Mouse (Mus musculus) myocyte (in vitro differentiated cells): ENCODE measurements around the gene Uchl5. TPM values are rescaled to one million over a fixed set of nuclear protein-coding genes. Genes with fewer than 3 reads are reported as not detected.

Experiments used
- H3K27me3 ChIP-seq: one replicate; pipeline ENCODE4 v1.6.1; 2011; ENCODE audit not compliant: control insufficient read depth, insufficient read depth, insufficient read length
- H3K36me3 ChIP-seq: one replicate; pipeline ENCODE4 v1.6.1; 2011; ENCODE audit not compliant: control insufficient read depth, insufficient read depth
- H3K4me2 ChIP-seq: one replicate; pipeline ENCODE4 v1.6.1; 2011; ENCODE audit warnings: low read depth, control low read depth
- H3K4me3 ChIP-seq: one replicate; pipeline ENCODE4 v1.5.1; 2011; ENCODE audit warnings: mild to moderate bottlenecking, control low read depth, moderate library complexity
- H3K79me2 ChIP-seq: one replicate; pipeline ENCODE4 v1.6.1; 2011; ENCODE audit not compliant: control insufficient read depth, insufficient read depth
- H3ac ChIP-seq: one replicate; pipeline ENCODE4 v1.6.1; 2011; ENCODE audit not compliant: control insufficient read depth, insufficient read length
- CEBPB ChIP-seq: IDR thresholded peaks from 2 replicates; pipeline ENCODE4 v1.6.1; 2011; ENCODE audit warnings: mild to moderate bottlenecking, moderate library complexity; ENCODE audit not compliant: poor library complexity, insufficient read depth, severe bottlenecking
- E2F4 ChIP-seq: IDR thresholded peaks from one replicate; pipeline ENCODE4 v1.6.1; 2011; ENCODE audit warnings: mild to moderate bottlenecking, control low read depth, moderate library complexity; ENCODE audit not compliant: insufficient read depth
- MAX ChIP-seq: IDR thresholded peaks from one replicate; pipeline ENCODE4 v1.6.1; 2011; ENCODE audit warnings: low read depth, mild to moderate bottlenecking, control low read depth
- MYOD1 ChIP-seq, 3 experiments: IDR thresholded peaks; one replicate each; pipeline ENCODE4 v1.6.1; 2011; ENCODE audit warnings: control low read depth in 2 of 3, low read depth in 2 of 3, mild to moderate bottlenecking in 2 of 3, moderate library complexity in 1 of 3; ENCODE audit not compliant: insufficient read length in 2 of 3, control insufficient read depth in 1 of 3
- MYOG ChIP-seq, 3 experiments: IDR thresholded peaks; one replicate each; pipeline ENCODE4 v1.6.1; 2011; ENCODE audit warnings: control low read depth in 2 of 3, low read depth in 2 of 3, mild to moderate bottlenecking in 2 of 3; ENCODE audit not compliant: insufficient read length in 2 of 3, control insufficient read depth in 1 of 3, insufficient read depth in 1 of 3
- POLR2A ChIP-seq: IDR thresholded peaks from one replicate; pipeline ENCODE4 v1.6.1; 2011; ENCODE audit warnings: low read depth, mild to moderate bottlenecking, control low read depth, moderate library complexity; ENCODE audit not compliant: insufficient read length
- POLR2AphosphoS2 ChIP-seq: IDR thresholded peaks from one replicate; pipeline ENCODE4 v1.6.1; 2011; ENCODE audit warnings: low read depth, control low read depth; ENCODE audit not compliant: insufficient read length
- REST ChIP-seq: IDR thresholded peaks from one replicate; pipeline ENCODE4 v1.6.1; 2011; ENCODE audit warnings: mild to moderate bottlenecking, control low read depth, moderate library complexity; ENCODE audit not compliant: insufficient read depth, insufficient read length
- SRF ChIP-seq: IDR thresholded peaks from one replicate; pipeline ENCODE4 v1.6.1; 2011; ENCODE audit warnings: low read depth; ENCODE audit not compliant: control insufficient read depth, insufficient read length
- TCF12 ChIP-seq: IDR thresholded peaks from one replicate; pipeline ENCODE4 v1.6.1; 2011; ENCODE audit warnings: mild to moderate bottlenecking, control low read depth; ENCODE audit not compliant: poor library complexity, insufficient read depth, severe bottlenecking
- TCF3 ChIP-seq: IDR thresholded peaks from one replicate; pipeline ENCODE4 v1.6.1; 2011; ENCODE audit warnings: low read depth, control low read depth; ENCODE audit not compliant: insufficient read length
- USF1 ChIP-seq: IDR thresholded peaks from one replicate; pipeline ENCODE4 v1.6.1; 2011; ENCODE audit warnings: low read depth, mild to moderate bottlenecking, control low read depth, moderate library complexity
- polyA plus RNA-seq: library from polyadenylated mRNA; unstranded; fragments of >200 nt; fragmentation: generic; extraction: Trizol; gene quantifications from one replicate; pipeline ENCODE4 v1.2.1, GENCODE M21; 2012; ENCODE audit warnings: missing spikeins

Gene Uchl5
- polyA plus RNA-seq, 1 experiment, result 13.9 TPM

DNA sequence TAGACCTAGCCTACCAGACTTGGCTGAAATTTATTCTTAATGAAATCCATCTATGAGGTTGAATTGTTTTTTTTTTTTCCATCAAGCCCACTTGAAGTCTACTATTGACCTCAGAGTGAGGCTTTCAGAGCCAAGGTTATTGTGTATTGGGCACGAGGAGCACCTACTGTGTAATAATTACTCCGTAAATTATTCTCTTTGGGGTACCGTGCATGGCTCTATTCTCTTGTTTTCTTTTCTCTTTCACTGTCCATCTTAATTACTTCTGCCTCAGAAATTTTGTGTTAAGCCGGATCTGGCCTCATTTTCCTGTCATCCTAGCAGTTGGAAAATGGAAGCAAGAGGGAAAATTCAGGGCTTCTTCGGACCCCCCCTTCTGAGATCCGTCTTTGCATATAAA is 34.9 kb upstream of the Uchl5 start:
- Histone ChIP-seq H3K36me3 (peaks cover 17% of the 10 kb centered on the region), H3K4me2 (no peak overlapping the region), H3K4me3 (no peak overlapping the region), H3K27me3 (no peaks in the 10 kb centered on the region), H3K79me2 (no peaks in the 10 kb centered on the region), H3ac (no peak overlapping the region)
- TF ChIP-seq SRF (no peak), USF1 (no peak), MYOD1 (IDR thresholded peaks at IDR 0.05; ENCODE audit: control insufficient read depth in 1 of 3, insufficient read length in 2 of 3, low read depth in 2 of 3) (no peak), E2F4 (no peak), POLR2A (no peak), MYOG (IDR thresholded peaks at IDR 0.05; ENCODE audit: control insufficient read depth in 1 of 3, insufficient read depth in 1 of 3, insufficient read length in 2 of 3, low read depth in 2 of 3) (no peak), TCF12 (no peak), MAX (no peak)

DNA sequence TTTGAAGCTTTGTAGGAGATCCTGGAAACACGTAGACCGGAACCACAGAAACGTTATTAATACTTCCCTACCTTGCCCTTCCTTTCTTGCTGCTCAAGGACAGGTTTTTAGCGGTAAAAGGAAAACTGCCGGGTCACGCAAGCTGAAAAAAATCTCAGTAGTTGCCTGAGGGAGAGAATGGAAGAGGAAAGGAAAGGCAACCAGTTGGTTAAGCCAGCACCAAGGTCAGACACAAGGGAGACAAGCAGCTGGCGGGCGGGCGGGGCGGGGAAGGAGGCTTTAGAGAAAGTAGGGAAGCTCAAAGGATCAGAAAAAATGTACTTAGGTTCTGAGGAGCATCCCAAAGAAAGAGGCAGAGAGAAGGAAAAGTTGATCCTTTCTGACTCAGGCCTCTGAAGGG is 31.2 kb upstream of the Uchl5 start:
- Histone ChIP-seq H3K4me2 (no peak overlapping the region), H3K79me2 (no peaks in the 10 kb centered on the region), H3K27me3 (no peaks in the 10 kb centered on the region), H3K4me3 (no peak overlapping the region), H3K36me3 (peaks cover 17% of the 10 kb centered on the region), H3ac (no peak overlapping the region)
- TF ChIP-seq POLR2AphosphoS2 (no peak), SRF (no peak), USF1 (no peak), E2F4 (no peak)

DNA sequence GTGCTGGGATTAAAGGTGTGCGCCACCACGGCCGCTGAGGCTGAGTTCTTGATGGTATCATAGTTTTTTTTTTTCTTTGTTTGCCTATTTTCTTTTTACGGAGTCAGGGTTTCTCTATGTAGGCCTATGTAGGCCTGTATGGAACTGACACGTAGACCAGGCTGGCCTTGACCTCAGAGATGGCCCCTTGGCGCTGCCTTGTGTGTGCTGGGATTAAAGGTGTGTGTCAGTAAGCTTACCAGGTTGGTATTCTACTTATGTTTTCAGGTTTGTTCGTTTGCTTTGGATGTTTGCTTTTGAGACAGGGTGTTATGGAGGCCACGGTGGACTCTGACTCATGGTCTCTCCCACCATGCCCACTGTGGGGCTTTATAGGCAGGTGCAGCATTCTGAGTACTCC is 14.9 kb upstream of the Uchl5 start:
- no peak overlapping the region for H3K4me2 ChIP-seq
- peaks cover 37% of the 10 kb centered on the region for H3K36me3 ChIP-seq
- no peaks in the 10 kb centered on the region for H3K79me2 ChIP-seq
- no peak for TF ChIP-seq MYOG (IDR thresholded peaks at IDR 0.05; ENCODE audit: control insufficient read depth in 1 of 3, insufficient read depth in 1 of 3, insufficient read length in 2 of 3, low read depth in 2 of 3)
- TF ChIP-seq POLR2A, result no peak
- no peak for TF ChIP-seq MAX
- TF ChIP-seq TCF12, result no peak
- no peak for TF ChIP-seq TCF3
- TF ChIP-seq POLR2AphosphoS2, result no peak
- TF ChIP-seq E2F4, result no peak
- no peak for TF ChIP-seq SRF
- TF ChIP-seq MYOD1 (IDR thresholded peaks at IDR 0.05; ENCODE audit: control insufficient read depth in 1 of 3, insufficient read length in 2 of 3, low read depth in 2 of 3), result no peak
- no peak for TF ChIP-seq USF1
- TF ChIP-seq CEBPB, result no peak
- no peak for TF ChIP-seq REST
- H3K4me3 ChIP-seq, result no peak overlapping the region
- H3K27me3 ChIP-seq, result no peaks in the 10 kb centered on the region
- no peak overlapping the region for H3ac ChIP-seq

DNA sequence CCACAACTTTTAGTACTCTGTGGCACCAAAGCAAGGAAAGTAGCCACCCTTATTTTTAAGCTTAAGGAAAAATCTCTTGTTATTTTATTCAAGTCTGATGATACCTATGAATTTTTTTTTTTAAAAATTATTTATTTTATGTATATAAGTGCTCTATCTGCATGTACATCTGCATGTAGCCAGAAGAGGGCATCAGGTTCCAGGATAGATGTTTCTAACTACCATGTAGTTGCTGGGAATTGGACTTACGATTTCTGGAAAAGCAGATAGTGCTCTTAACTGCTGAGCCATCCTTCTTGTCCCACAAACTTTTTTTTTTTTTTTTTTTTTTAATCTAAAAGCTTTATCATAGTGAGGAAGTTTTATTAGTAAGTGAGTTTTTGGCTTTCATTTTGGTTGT is 12.6 kb upstream of the Uchl5 start:
- H3K36me3 ChIP-seq, result peaks cover 44% of the 10 kb centered on the region
- TF ChIP-seq TCF3 (no peak), CEBPB (no peak), MYOD1 (IDR thresholded peaks at IDR 0.05; ENCODE audit: control insufficient read depth in 1 of 3, insufficient read length in 2 of 3, low read depth in 2 of 3) (no peak), SRF (no peak), REST (no peak), E2F4 (no peak), USF1 (no peak), POLR2A (no peak), MAX (no peak), POLR2AphosphoS2 (no peak), TCF12 (no peak), MYOG (IDR thresholded peaks at IDR 0.05; ENCODE audit: control insufficient read depth in 1 of 3, insufficient read depth in 1 of 3, insufficient read length in 2 of 3, low read depth in 2 of 3) (no peak)
- no peak overlapping the region for H3K4me3 ChIP-seq
- no peaks in the 10 kb centered on the region for H3K79me2 ChIP-seq
- no peak overlapping the region for H3ac ChIP-seq
- H3K27me3 ChIP-seq, result no peaks in the 10 kb centered on the region
- H3K4me2 ChIP-seq, result no peak overlapping the region

DNA sequence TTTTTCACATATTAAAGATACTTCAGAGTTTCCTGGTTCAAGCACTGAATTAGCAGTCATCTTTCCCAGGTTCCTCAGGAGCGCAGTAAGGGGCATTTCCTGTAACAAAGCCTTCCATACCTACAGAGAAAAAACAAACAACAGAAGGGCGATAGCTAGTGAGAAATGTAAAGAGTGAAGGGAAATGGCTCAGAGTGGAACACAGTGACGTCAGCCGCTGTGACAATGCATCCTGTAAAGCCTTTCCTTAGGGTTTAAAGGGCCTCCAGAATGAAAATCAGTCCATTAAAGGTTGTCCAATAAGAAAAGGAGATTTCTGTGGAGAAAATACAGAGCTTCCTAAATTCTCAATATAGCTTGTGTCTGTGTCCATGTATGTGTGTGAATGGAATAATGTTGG is 11.3 kb upstream of the Uchl5 start:
- TF ChIP-seq POLR2A, result no peak
- no peak for TF ChIP-seq USF1
- no peak for TF ChIP-seq POLR2AphosphoS2
- Histone ChIP-seq H3K36me3 (peaks cover 37% of the 10 kb centered on the region), H3K79me2 (no peaks in the 10 kb centered on the region), H3K27me3 (no peaks in the 10 kb centered on the region), H3K4me2 (no peak overlapping the region), H3K4me3 (no peak overlapping the region), H3ac (no peak overlapping the region)
